ENCODE assay signal across 14 mouse cellular contexts in genomic region chr12:103670344-103670743, GRCm38 (mm10). TPM values are rescaled to one million over a fixed set of nuclear protein-coding genes. Genes with fewer than 3 reads are reported as not detected.
DNase-seq lines count a peak whose midpoint lies in the region.
"Had no signal": no experiment of that assay in that cellular context is flagged by ENCODE, and none has a peak within 500 bp of the region (broad histone marks: within the 10 kb centered on the region; RNA-seq: fewer than 3 reads in every experiment).

No protein-coding gene starts in this region.

- H3K4me3 ChIP-seq in hindbrain, embryonic 10.5 days: no peak overlapping the region
- H3K4me3 ChIP-seq: forebrain, embryonic 15.5 days; midbrain, embryonic 12.5 days had no signal

- peak; percentile 87 for DNase-seq in heart, adult 11 months
- DNase-seq in heart, postnatal 4 days: no peak
- peak; percentile 12 to 14 for DNase-seq in frontal cortex, postnatal 10 days (ENCODE audit: low spot score in 2 of 2)
- peak; percentile 34 to 73 for DNase-seq in layer of hippocampus, postnatal 14 days (ENCODE audit: low spot score in 2 of 2)
- peak; percentile 16 for DNase-seq in lung, postnatal 25 days (ENCODE audit: low spot score)
- no peak for DNase-seq in neural tube, embryonic 10.5 days (ENCODE audit: extremely low spot score, low spot score)
- no peak for DNase-seq in hindbrain, embryonic 10.5 days (ENCODE audit: low spot score)
- DNase-seq in testis, postnatal 14 days (ENCODE audit: low spot score): no peak
- DNase-seq: cerebellum, adult 9-11 months had no signal

- no peaks in the 10 kb centered on the region for H3K4me1 ChIP-seq in hindbrain, embryonic 10.5 days (replicated peaks)
- H3K4me1 ChIP-seq: forebrain, embryonic 15.5 days; midbrain, embryonic 12.5 days had no signal

- 83% methylated on average over 5 of the region's 5 CpGs for WGBS in hindbrain, embryonic 10.5 days

- H3K9me3 ChIP-seq in hindbrain, embryonic 10.5 days: no peaks in the 10 kb centered on the region
- H3K9me3 ChIP-seq: forebrain, embryonic 15.5 days; midbrain, embryonic 12.5 days had no signal

- no peak overlapping the region for H3K27ac ChIP-seq in hindbrain, embryonic 10.5 days
- H3K27ac ChIP-seq: forebrain, embryonic 15.5 days; midbrain, embryonic 12.5 days had no signal

- no peaks in the 10 kb centered on the region for H3K27me3 ChIP-seq in hindbrain, embryonic 10.5 days (ENCODE audit: insufficient read depth, poor library complexity, severe bottlenecking)
- H3K27me3 ChIP-seq: forebrain, embryonic 15.5 days; midbrain, embryonic 12.5 days had no signal

- H3K36me3 ChIP-seq in hindbrain, embryonic 10.5 days: no peaks in the 10 kb centered on the region
- H3K36me3 ChIP-seq: forebrain, embryonic 15.5 days; midbrain, embryonic 12.5 days had no signal

RNA-seq across cellular contexts. Expression of gene Serpina16, which starts 5.6 kb away (rescaled TPM):
- total RNA-seq in heart, postnatal 4 days (2021): not detected
- not detected for total RNA-seq in layer of hippocampus, postnatal 14 days (2021)
- not detected in 2 replicates for polyA plus RNA-seq in hindbrain, embryonic 10.5 days (2016; fragmentation: Nextera tagmentation; extraction: Ambion mirVana)
- total RNA-seq: heart, postnatal 14 days; left cerebral cortex, adult 8-10 months had no signal
- polyA plus RNA-seq: activated CD4-positive, CD25-positive, alpha-beta regulatory T cell, adult 4 months; forebrain, embryonic 15.5 days; midbrain, embryonic 12.5 days had no signal

RNA-seq across cellular contexts. Expression of gene Serpina6, which starts 13.3 kb away (rescaled TPM):
- total RNA-seq in heart, postnatal 4 days (2021): not detected
- total RNA-seq in layer of hippocampus, postnatal 14 days (2021): not detected
- polyA plus RNA-seq in hindbrain, embryonic 10.5 days (2016; fragmentation: Nextera tagmentation; extraction: Ambion mirVana): not detected in 2 replicates
- total RNA-seq: heart, postnatal 14 days; left cerebral cortex, adult 8-10 months had no signal
- polyA plus RNA-seq: activated CD4-positive, CD25-positive, alpha-beta regulatory T cell, adult 4 months; forebrain, embryonic 15.5 days; midbrain, embryonic 12.5 days had no signal

RNA-seq across cellular contexts. Expression of gene Serpina1f, which starts 25.0 kb away (rescaled TPM):
- total RNA-seq in heart, postnatal 4 days (2021): not detected
- total RNA-seq in layer of hippocampus, postnatal 14 days (2021): not detected
- not detected in 2 replicates for polyA plus RNA-seq in hindbrain, embryonic 10.5 days (2016; fragmentation: Nextera tagmentation; extraction: Ambion mirVana)
- total RNA-seq: heart, postnatal 14 days; left cerebral cortex, adult 8-10 months had no signal
- polyA plus RNA-seq: activated CD4-positive, CD25-positive, alpha-beta regulatory T cell, adult 4 months; forebrain, embryonic 15.5 days; midbrain, embryonic 12.5 days had no signal

RNA-seq across cellular contexts. Expression of gene Serpina10, which starts 39.1 kb away (rescaled TPM):
- total RNA-seq in heart, postnatal 4 days (2021): not detected
- total RNA-seq in layer of hippocampus, postnatal 14 days (2021): under 1 TPM in 1 of 2 experiments, not detected in 1; 0.09 TPM
- polyA plus RNA-seq in hindbrain, embryonic 10.5 days (2016; fragmentation: Nextera tagmentation; extraction: Ambion mirVana): not detected in 2 replicates
- total RNA-seq: heart, postnatal 14 days; left cerebral cortex, adult 8-10 months had no signal
- polyA plus RNA-seq: activated CD4-positive, CD25-positive, alpha-beta regulatory T cell, adult 4 months; midbrain, embryonic 12.5 days had no signal

Comparison
In these comparisons a context has a peak if more than half of its experiments do, and no peak if none do; other contexts are left out.
1. DNase-seq: peak in heart, adult 11 months (single experiment), frontal cortex, postnatal 10 days (2 of 2), layer of hippocampus, postnatal 14 days (2 of 2) and lung, postnatal 25 days (single experiment); none in heart, postnatal 4 days (single experiment), neural tube, embryonic 10.5 days (single experiment), hindbrain, embryonic 10.5 days (single experiment) and testis, postnatal 14 days (single experiment).